Mouse (Mus musculus): ENCODE data around the gene Tjp1. TPM values are rescaled to one million over a fixed set of nuclear protein-coding genes. Genes with fewer than 3 reads are reported as not detected.

Gene Tjp1
- polyA plus RNA-seq, 1 experiment from 2014 or later, result 27.8 TPM

DNA sequence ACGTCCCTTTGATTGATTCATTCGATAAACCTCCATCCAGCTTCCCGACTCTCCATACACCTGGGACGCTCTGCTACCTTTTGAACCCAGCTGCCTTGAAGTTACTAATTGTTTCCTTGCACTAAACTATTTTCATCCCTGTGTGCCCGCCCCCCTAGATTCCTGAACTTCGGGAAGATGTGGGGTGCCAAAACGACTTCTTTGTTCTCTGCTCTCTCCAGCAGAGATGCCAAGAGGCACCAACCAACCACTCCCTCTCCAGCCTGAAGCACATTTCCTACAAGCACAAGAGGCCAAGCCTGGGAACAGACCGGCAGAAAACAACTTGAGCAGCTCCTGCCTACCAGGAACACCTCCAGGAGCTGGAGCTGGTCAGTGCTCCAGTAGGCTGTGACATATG lies 57.4 kb downstream of the Tjp1 start:
- Histone ChIP-seq H3K36me3 (ENCODE audit: control insufficient read depth, insufficient read depth, low read length) (no peaks in the 10 kb centered on the region), H3K27ac (ENCODE audit: low read depth, low read length) (no peak overlapping the region), H3K4me1 (ENCODE audit: control insufficient read depth, insufficient read depth, low read length) (no peaks in the 10 kb centered on the region), H3K4me3 (ENCODE audit: low read depth, low read length) (no peak overlapping the region), H3K27me3 (ENCODE audit: control insufficient read depth, insufficient read depth, low read length) (no peaks in the 10 kb centered on the region), H3K9me3 (ENCODE audit: control insufficient read depth, low read length) (no peaks in the 10 kb centered on the region), H3K9ac (ENCODE audit: low read length) (no peak overlapping the region), H3K4me2 (ENCODE audit: low read depth) (no peak overlapping the region)
- DNase-seq (ENCODE audit: low spot score) (no peak), ATAC-seq (ENCODE audit: insufficient read depth, low FRiP score, low TSS enrichment) (no peak)
- 26% methylated on average over 8 of the region's 8 CpGs for WGBS

DNA sequence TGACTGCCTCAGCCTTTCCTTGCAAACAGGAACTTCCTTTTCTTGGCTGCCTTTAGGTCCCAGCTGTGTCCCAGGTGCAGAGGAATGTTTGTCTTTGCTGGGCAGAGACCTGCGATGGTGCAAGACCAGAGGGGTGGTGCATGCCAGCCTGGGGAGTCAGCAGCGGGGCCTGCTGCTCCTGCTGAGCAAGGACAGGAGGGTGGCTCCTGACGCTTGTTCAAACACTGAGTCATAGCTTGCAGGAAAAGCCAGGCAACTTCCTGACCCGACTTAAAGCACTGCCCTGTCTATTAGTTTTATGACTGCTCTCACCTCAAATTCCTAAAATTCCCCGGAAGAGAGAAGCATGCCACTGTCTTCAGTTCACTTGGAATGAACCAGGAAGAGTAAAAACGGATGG lies 57.9 kb downstream of the Tjp1 start:
- Histone ChIP-seq H3K4me3 (ENCODE audit: low read depth, low read length) (no peak overlapping the region), H3K36me3 (ENCODE audit: control insufficient read depth, insufficient read depth, low read length) (no peaks in the 10 kb centered on the region), H3K4me1 (ENCODE audit: control insufficient read depth, insufficient read depth, low read length) (no peaks in the 10 kb centered on the region), H3K27ac (ENCODE audit: low read depth, low read length) (no peak overlapping the region), H3K9ac (ENCODE audit: low read length) (no peak overlapping the region), H3K27me3 (ENCODE audit: control insufficient read depth, insufficient read depth, low read length) (no peaks in the 10 kb centered on the region), H3K4me2 (ENCODE audit: low read depth) (no peak overlapping the region), H3K9me3 (ENCODE audit: control insufficient read depth, low read length) (no peaks in the 10 kb centered on the region)
- no peak for ATAC-seq (ENCODE audit: insufficient read depth, low FRiP score, low TSS enrichment)
- DNase-seq (ENCODE audit: low spot score), result no peak
- 7% methylated on average over 6 of the region's 6 CpGs for WGBS

DNA sequence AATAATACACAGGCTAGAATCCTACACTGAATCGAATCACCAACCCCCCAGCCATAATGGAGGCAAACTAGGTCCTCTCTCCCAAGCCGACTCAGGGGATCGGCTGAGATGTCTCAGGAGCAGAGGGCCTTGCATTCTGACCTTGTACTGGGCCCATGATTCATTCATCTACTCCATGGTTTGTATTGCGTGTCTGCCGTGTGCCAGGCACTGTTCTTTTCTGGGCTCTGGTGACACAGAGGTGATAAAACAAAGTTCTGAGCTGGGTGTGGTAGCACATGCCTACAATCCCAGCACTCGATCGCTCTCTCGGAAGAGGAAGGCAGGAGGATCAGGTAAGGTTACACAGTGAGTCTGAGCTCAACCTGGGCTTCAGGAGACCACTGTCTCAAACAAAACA lies 59.4 kb downstream of the Tjp1 start:
- Histone ChIP-seq H3K36me3 (ENCODE audit: control insufficient read depth, insufficient read depth, low read length) (no peaks in the 10 kb centered on the region), H3K27me3 (ENCODE audit: control insufficient read depth, insufficient read depth, low read length) (no peaks in the 10 kb centered on the region), H3K9me3 (ENCODE audit: control insufficient read depth, low read length) (no peaks in the 10 kb centered on the region), H3K4me1 (ENCODE audit: control insufficient read depth, insufficient read depth, low read length) (no peaks in the 10 kb centered on the region), H3K27ac (ENCODE audit: low read depth, low read length) (no peak overlapping the region), H3K4me3 (ENCODE audit: low read depth, low read length) (no peak overlapping the region), H3K4me2 (ENCODE audit: low read depth) (no peak overlapping the region), H3K9ac (ENCODE audit: low read length) (no peak overlapping the region)
- WGBS, result 88% methylated on average over 8 of the region's 8 CpGs
- no peak for DNase-seq (ENCODE audit: low spot score)
- ATAC-seq (ENCODE audit: insufficient read depth, low FRiP score, low TSS enrichment), result no peak

DNA sequence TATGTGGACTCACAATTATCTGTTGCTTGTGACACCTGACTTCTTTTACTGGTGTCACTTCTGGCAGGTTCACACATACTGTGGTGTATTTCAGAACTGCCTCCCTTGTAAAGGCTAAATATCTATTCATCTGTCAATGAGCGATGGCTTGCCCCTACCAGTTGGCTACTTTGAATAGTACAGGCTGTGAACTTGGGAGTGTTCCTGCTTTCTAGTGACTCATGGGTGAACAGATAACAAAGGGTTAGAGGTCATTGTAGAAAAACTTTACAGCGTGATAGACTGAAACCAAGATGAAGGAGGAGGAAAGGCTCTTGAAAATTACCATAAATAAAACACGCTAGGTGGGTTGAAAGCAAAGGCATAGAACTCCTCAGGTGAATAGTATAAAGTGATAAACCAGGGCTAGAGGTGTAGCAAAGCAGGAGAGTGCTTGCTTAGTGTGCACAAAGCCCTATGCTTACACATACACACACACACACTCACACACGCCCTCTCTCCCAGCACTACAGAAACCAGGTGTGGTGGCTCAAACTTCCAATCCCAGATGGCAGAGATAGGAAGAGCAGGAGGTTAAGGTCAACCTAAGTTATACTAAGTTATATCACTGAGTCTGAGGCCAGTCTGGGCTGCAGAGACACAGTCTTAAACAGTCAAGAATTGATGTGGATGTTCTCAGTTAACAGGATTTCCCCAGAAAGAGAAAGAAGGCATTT lies 60.1 kb downstream of the Tjp1 start:
- no peaks in the 10 kb centered on the region for H3K4me1 ChIP-seq (ENCODE audit: control insufficient read depth, insufficient read depth, low read length)
- 79% methylated on average over 4 of the region's 4 CpGs for WGBS
- no peak overlapping the region for H3K4me2 ChIP-seq (ENCODE audit: low read depth)
- no peak overlapping the region for H3K4me3 ChIP-seq (ENCODE audit: low read depth, low read length)
- no peaks in the 10 kb centered on the region for H3K9me3 ChIP-seq (ENCODE audit: control insufficient read depth, low read length)
- ATAC-seq (ENCODE audit: insufficient read depth, low FRiP score, low TSS enrichment), result no peak
- no peaks in the 10 kb centered on the region for H3K36me3 ChIP-seq (ENCODE audit: control insufficient read depth, insufficient read depth, low read length)
- no peaks in the 10 kb centered on the region for H3K27me3 ChIP-seq (ENCODE audit: control insufficient read depth, insufficient read depth, low read length)
- no peak overlapping the region for H3K27ac ChIP-seq (ENCODE audit: low read depth, low read length)
- DNase-seq (ENCODE audit: low spot score), result no peak
- H3K9ac ChIP-seq (ENCODE audit: low read length), result no peak overlapping the region

DNA sequence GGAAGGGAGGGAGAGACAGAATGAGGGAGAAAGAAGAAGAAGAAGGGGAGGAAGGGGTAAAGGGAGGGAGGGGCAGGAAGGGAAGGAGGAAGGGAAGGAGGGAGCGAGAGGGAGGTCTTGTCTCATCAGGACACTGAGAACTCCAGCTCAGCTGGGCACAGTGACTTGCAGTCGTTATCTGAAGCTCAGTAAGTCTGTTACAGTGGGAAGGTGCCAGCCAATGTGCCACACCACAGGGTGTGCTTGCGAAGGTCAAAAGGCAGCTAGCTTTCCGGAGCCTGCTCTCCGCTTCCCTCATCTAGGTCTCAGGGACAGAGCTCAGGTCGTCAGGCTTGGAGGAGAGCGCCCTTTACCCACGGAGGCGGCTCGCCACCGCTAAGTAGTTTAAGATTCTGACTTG lies 61.4 kb downstream of the Tjp1 start:
- H3K4me3 ChIP-seq (ENCODE audit: low read depth, low read length), result no peak overlapping the region
- 47% methylated on average over 11 of the region's 11 CpGs for WGBS
- H3K4me2 ChIP-seq (ENCODE audit: low read depth), result no peak overlapping the region
- DNase-seq (ENCODE audit: low spot score), result no peak
- no peak overlapping the region for H3K9ac ChIP-seq (ENCODE audit: low read length)
- H3K9me3 ChIP-seq (ENCODE audit: control insufficient read depth, low read length), result no peaks in the 10 kb centered on the region
- H3K36me3 ChIP-seq (ENCODE audit: control insufficient read depth, insufficient read depth, low read length), result no peaks in the 10 kb centered on the region
- no peak overlapping the region for H3K27ac ChIP-seq (ENCODE audit: low read depth, low read length)
- ATAC-seq (ENCODE audit: insufficient read depth, low FRiP score, low TSS enrichment), result no peak
- H3K27me3 ChIP-seq (ENCODE audit: control insufficient read depth, insufficient read depth, low read length), result no peaks in the 10 kb centered on the region
- H3K4me1 ChIP-seq (ENCODE audit: control insufficient read depth, insufficient read depth, low read length), result no peaks in the 10 kb centered on the region

DNA sequence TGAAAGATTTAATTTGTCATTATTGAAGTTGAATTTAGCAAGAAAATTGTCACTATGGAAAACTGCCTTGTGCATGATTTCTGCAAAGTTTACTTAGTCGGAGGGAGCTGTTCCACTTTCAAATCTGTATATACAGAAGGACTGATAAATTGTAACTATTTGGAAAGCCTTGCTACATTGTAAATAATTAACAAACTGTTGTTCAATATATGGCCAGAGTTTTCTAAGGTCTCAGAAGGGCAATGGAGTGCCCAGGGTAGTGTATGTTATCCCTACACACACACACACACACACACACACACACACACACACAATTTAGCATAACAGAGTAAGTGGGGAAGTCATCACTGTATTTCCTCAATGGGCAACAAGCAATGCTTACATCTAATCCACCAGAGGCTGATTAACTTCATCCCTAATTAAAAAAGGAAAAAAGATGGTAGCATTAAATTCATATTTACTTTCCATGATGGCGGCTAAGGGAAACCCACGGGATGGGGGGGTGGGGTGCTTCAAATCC lies 63.0 kb downstream of the Tjp1 start:
- no peaks in the 10 kb centered on the region for H3K4me1 ChIP-seq (ENCODE audit: control insufficient read depth, insufficient read depth, low read length)
- no peak overlapping the region for H3K9ac ChIP-seq (ENCODE audit: low read length)
- WGBS, result 83% methylated on average over 3 of the region's 3 CpGs
- H3K4me2 ChIP-seq (ENCODE audit: low read depth), result no peak overlapping the region
- no peak overlapping the region for H3K4me3 ChIP-seq (ENCODE audit: low read depth, low read length)
- H3K27ac ChIP-seq (ENCODE audit: low read depth, low read length), result no peak overlapping the region
- no peaks in the 10 kb centered on the region for H3K36me3 ChIP-seq (ENCODE audit: control insufficient read depth, insufficient read depth, low read length)
- no peaks in the 10 kb centered on the region for H3K9me3 ChIP-seq (ENCODE audit: control insufficient read depth, low read length)
- DNase-seq (ENCODE audit: low spot score) (no peak), ATAC-seq (ENCODE audit: insufficient read depth, low FRiP score, low TSS enrichment) (no peak)
- H3K27me3 ChIP-seq (ENCODE audit: control insufficient read depth, insufficient read depth, low read length), result no peaks in the 10 kb centered on the region

DNA sequence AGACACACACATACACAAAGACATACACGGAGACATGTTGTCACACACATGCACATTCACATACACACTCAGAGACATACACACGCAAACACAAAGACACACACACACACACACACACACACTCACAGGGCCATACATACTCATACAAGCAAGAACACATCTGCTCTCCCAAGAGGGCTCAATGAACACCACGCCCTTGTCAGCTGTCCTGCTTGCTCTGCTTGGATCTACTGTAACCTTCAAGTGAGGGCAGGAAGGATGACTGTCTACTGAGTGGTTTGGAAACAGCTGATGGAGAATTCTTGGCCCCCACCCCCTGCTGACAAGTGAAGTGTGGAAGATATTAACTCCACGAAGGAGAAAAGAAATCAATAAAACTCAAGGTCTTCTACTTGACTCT lies 64.1 kb downstream of the Tjp1 start:
- Histone ChIP-seq H3K4me2 (ENCODE audit: low read depth) (no peak overlapping the region), H3K4me3 (ENCODE audit: low read depth, low read length) (no peak overlapping the region), H3K27me3 (ENCODE audit: control insufficient read depth, insufficient read depth, low read length) (no peaks in the 10 kb centered on the region), H3K36me3 (ENCODE audit: control insufficient read depth, insufficient read depth, low read length) (no peaks in the 10 kb centered on the region), H3K27ac (ENCODE audit: low read depth, low read length) (no peak overlapping the region), H3K9me3 (ENCODE audit: control insufficient read depth, low read length) (no peaks in the 10 kb centered on the region), H3K4me1 (ENCODE audit: control insufficient read depth, insufficient read depth, low read length) (no peaks in the 10 kb centered on the region), H3K9ac (ENCODE audit: low read length) (no peak overlapping the region)
- DNase-seq (ENCODE audit: low spot score), result no peak
- 83% methylated on average over 4 of the region's 4 CpGs for WGBS
- ATAC-seq (ENCODE audit: insufficient read depth, low FRiP score, low TSS enrichment), result no peak

DNA sequence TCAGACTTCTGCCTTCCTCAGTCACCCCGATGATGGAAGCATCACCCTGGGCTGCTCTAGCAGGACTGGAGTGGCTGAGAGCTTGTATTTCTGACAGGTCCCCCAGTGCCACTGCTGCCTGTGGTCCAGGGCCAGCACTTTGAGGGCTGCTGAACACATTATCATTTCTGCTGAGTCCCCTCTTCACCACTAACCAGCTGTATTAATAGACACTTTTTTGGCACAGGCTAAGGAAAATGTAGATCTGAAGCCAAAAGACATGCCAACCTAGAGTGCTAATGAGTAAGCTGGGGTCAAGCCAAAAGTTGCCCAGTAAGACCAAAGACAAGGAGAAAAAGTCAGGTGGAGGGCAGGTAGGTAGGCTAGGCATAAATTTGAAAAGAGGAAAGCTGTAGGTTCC lies 66.2 kb downstream of the Tjp1 start:
- H3K4me3 ChIP-seq (ENCODE audit: low read depth, low read length), result no peak overlapping the region
- no peak overlapping the region for H3K9ac ChIP-seq (ENCODE audit: low read length)
- DNase-seq (ENCODE audit: low spot score), result no peak
- no peak overlapping the region for H3K27ac ChIP-seq (ENCODE audit: low read depth, low read length)
- no peaks in the 10 kb centered on the region for H3K9me3 ChIP-seq (ENCODE audit: control insufficient read depth, low read length)
- H3K4me2 ChIP-seq (ENCODE audit: low read depth), result no peak overlapping the region
- H3K27me3 ChIP-seq (ENCODE audit: control insufficient read depth, insufficient read depth, low read length), result no peaks in the 10 kb centered on the region
- no peaks in the 10 kb centered on the region for H3K4me1 ChIP-seq (ENCODE audit: control insufficient read depth, insufficient read depth, low read length)
- no peak for ATAC-seq (ENCODE audit: insufficient read depth, low FRiP score, low TSS enrichment)
- no peaks in the 10 kb centered on the region for H3K36me3 ChIP-seq (ENCODE audit: control insufficient read depth, insufficient read depth, low read length)
- 95% methylated on average over 1 of the region's 1 CpGs for WGBS

DNA sequence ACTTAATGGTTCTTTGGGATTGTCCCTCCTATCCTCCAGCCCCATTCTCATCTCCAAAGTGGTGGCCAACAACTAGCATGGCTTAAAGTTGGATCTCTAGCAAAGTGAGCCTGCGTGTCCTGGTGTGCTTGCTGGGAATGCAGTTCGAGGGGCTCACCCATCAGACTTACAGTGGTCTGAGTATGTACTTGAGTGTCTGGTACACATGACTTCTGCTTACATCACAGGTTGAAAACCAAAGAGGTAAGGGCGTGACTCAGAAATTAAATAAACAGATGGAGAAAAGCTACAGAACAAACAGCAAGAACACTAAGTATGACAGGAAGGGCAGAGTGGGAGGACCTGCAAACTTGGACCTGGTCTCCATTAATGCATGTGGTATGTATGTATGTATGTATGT lies 67.4 kb downstream of the Tjp1 start:
- WGBS, result 80% methylated on average over 3 of the region's 3 CpGs
- Histone ChIP-seq H3K9ac (ENCODE audit: low read length) (no peak overlapping the region), H3K4me1 (ENCODE audit: control insufficient read depth, insufficient read depth, low read length) (no peaks in the 10 kb centered on the region), H3K4me2 (ENCODE audit: low read depth) (no peak overlapping the region), H3K4me3 (ENCODE audit: low read depth, low read length) (no peak overlapping the region), H3K27me3 (ENCODE audit: control insufficient read depth, insufficient read depth, low read length) (no peaks in the 10 kb centered on the region), H3K36me3 (ENCODE audit: control insufficient read depth, insufficient read depth, low read length) (no peaks in the 10 kb centered on the region), H3K9me3 (ENCODE audit: control insufficient read depth, low read length) (no peaks in the 10 kb centered on the region), H3K27ac (ENCODE audit: low read depth, low read length) (no peak overlapping the region)
- no peak for DNase-seq (ENCODE audit: low spot score)
- no peak for ATAC-seq (ENCODE audit: insufficient read depth, low FRiP score, low TSS enrichment)

All from neural tube, embryonic 11.5 days (tissue).